Mouse (Mus musculus): Measurements from ENCODE around the gene Ly6g5c. TPM values are rescaled to one million over a fixed set of nuclear protein-coding genes. Genes with fewer than 3 reads are reported as not detected.

Ly6g5c gene
- polyA plus RNA-seq, 1 experiment from 2014 or later, result not detected

- no peak overlapping the region for H3K4me2 ChIP-seq (ENCODE audit: low read depth, low read length)
- 55% methylated on average over 3 of the region's 3 CpGs for WGBS
- H3K36me3 ChIP-seq (replicated peaks; ENCODE audit: control insufficient read depth, insufficient read depth, low read depth, low read length), result peaks cover 67% of the 10 kb centered on the region
Measured at GRCm38 (mm10) chr17:35147348-35147747, 39.3 kb downstream of the Ly6g5c start.

GRCm38 (mm10) chr17:35147922-35148639, 40.0 kb downstream of the Ly6g5c start:
- H3K9me3 ChIP-seq (replicated peaks; ENCODE audit: control insufficient read depth, low read length), result no peaks in the 10 kb centered on the region
- peaks cover 64% of the 10 kb centered on the region for H3K36me3 ChIP-seq (replicated peaks; ENCODE audit: control insufficient read depth, insufficient read depth, low read depth, low read length)
- H3K4me3 ChIP-seq (ENCODE audit: low read depth, low read length), result no peak overlapping the region
- ATAC-seq (replicated peaks; ENCODE audit: insufficient number of reproducible peaks, low FRiP score, low TSS enrichment, low read depth) (no peak), DNase-seq (ENCODE audit: low spot score) (peak; percentile 22)
- WGBS, result 69% methylated on average over 5 of the region's 5 CpGs
- H3K4me2 ChIP-seq (ENCODE audit: low read depth, low read length), result no peak overlapping the region
- H3K27ac ChIP-seq (replicated peaks; ENCODE audit: low read depth, low read length), result no peak overlapping the region
- no peak overlapping the region for H3K9ac ChIP-seq (replicated peaks; ENCODE audit: low read length)
- no peaks in the 10 kb centered on the region for H3K4me1 ChIP-seq (ENCODE audit: control insufficient read depth, insufficient read depth, low read length)
- H3K27me3 ChIP-seq (ENCODE audit: control insufficient read depth, insufficient read depth, low read length), result no peaks in the 10 kb centered on the region

More at GRCm38 (mm10) chr17:35147348-35147747, 39.3 kb downstream of the Ly6g5c start:
- Histone ChIP-seq H3K4me1 (ENCODE audit: control insufficient read depth, insufficient read depth, low read length) (no peaks in the 10 kb centered on the region), H3K9me3 (replicated peaks; ENCODE audit: control insufficient read depth, low read length) (no peaks in the 10 kb centered on the region), H3K4me3 (ENCODE audit: low read depth, low read length) (no peak overlapping the region), H3K9ac (replicated peaks; ENCODE audit: low read length) (no peak overlapping the region), H3K27ac (replicated peaks; ENCODE audit: low read depth, low read length) (no peak overlapping the region), H3K27me3 (ENCODE audit: control insufficient read depth, insufficient read depth, low read length) (no peaks in the 10 kb centered on the region)
- DNase-seq (ENCODE audit: low spot score) (no peak), ATAC-seq (replicated peaks; ENCODE audit: insufficient number of reproducible peaks, low FRiP score, low TSS enrichment, low read depth) (no peak)

DNA sequence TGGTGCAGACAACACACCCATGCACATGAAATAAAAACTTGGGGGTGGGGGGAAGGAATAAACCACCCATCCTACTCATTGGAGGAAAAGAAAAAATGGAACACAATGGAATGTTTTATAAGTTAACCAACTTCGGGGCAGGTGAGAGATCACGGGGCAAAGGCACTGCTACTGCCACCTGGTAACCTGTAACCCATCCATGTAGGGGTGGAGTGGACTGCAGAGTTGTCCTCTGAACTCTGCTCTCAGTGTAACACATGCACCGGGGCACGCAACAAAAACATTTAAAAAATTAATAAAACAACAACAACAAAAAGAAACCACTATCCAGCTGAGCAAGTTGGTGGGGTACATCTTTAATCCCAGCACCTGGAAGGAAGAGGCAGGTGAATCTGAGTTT, 44.0 kb downstream of the Ly6g5c start:
- Histone ChIP-seq H3K36me3 (replicated peaks; ENCODE audit: control insufficient read depth, insufficient read depth, low read depth, low read length) (peaks cover 73% of the 10 kb centered on the region), H3K9ac (replicated peaks; ENCODE audit: low read length) (no peak overlapping the region), H3K27ac (replicated peaks; ENCODE audit: low read depth, low read length) (no peak overlapping the region), H3K4me1 (ENCODE audit: control insufficient read depth, insufficient read depth, low read length) (0 out of 2 replicates have a peak, but pooled peaks cover 3% of the 10 kb centered on the region), H3K4me3 (ENCODE audit: low read depth, low read length) (no peak overlapping the region), H3K27me3 (ENCODE audit: control insufficient read depth, insufficient read depth, low read length) (no peaks in the 10 kb centered on the region), H3K4me2 (ENCODE audit: low read depth, low read length) (no peak overlapping the region), H3K9me3 (replicated peaks; ENCODE audit: control insufficient read depth, low read length) (no peaks in the 10 kb centered on the region)
- DNase-seq (ENCODE audit: low spot score), result no peak
- ATAC-seq (replicated peaks; ENCODE audit: insufficient number of reproducible peaks, low FRiP score, low TSS enrichment, low read depth), result no peak
- WGBS, result 97% methylated on average over 4 of the region's 4 CpGs

DNA sequence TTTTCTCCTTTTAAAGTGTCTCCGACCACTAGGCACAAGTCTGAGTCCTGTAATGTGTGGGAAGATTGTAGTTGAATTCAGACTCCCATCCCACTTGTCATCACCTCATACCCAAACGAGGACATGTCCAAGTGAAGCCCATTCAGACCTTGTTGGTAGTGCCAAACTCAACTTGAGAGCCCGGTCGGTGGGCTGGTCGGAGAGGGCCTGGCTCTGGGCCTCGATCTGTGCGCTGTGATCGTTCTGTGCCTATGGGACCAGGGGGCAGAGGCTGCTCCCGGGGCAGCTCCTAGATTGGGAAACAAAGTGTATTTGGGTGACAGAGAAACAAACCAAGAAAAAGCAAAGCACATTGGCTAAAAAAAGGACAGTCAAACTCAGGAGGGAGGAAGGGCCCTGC, 45.0 kb downstream of the Ly6g5c start:
- Histone ChIP-seq H3K4me2 (ENCODE audit: low read depth, low read length) (no peak overlapping the region), H3K36me3 (replicated peaks; ENCODE audit: control insufficient read depth, insufficient read depth, low read depth, low read length) (peaks cover 82% of the 10 kb centered on the region), H3K9ac (replicated peaks; ENCODE audit: low read length) (no peak overlapping the region), H3K4me1 (ENCODE audit: control insufficient read depth, insufficient read depth, low read length) (0 out of 2 replicates have a peak, but pooled peaks cover 3% of the 10 kb centered on the region), H3K9me3 (replicated peaks; ENCODE audit: control insufficient read depth, low read length) (no peaks in the 10 kb centered on the region), H3K27ac (replicated peaks; ENCODE audit: low read depth, low read length) (no peak overlapping the region), H3K4me3 (ENCODE audit: low read depth, low read length) (no peak overlapping the region), H3K27me3 (ENCODE audit: control insufficient read depth, insufficient read depth, low read length) (no peaks in the 10 kb centered on the region)
- ATAC-seq (replicated peaks; ENCODE audit: insufficient number of reproducible peaks, low FRiP score, low TSS enrichment, low read depth) (no peak), DNase-seq (ENCODE audit: low spot score) (no peak)
- 94% methylated on average over 9 of the region's 9 CpGs for WGBS

DNA sequence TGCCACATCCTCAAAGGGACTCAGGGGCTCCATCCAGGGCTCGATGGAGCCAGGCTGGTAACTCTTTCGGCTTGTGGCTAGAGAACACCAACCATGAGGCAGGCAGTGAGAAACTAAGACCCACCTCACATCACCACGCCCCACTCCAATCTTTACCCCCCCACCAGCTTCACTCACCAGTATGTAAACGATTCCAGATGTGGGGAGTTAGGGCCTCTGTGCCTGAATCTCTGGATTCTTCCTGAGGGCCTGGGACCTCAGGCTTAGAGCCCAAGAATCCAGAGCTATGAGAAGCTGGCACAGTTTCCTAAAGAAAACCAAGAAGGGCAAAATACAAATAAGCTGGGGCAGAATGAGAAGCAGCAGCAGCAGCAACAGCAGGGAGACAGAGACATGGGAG, 45.9 kb downstream of the Ly6g5c start:
- 0 out of 2 replicates have a peak, but pooled peaks cover 3% of the 10 kb centered on the region for H3K4me1 ChIP-seq (ENCODE audit: control insufficient read depth, insufficient read depth, low read length)
- H3K36me3 ChIP-seq (replicated peaks; ENCODE audit: control insufficient read depth, insufficient read depth, low read depth, low read length), result peaks cover 88% of the 10 kb centered on the region
- H3K9ac ChIP-seq (replicated peaks; ENCODE audit: low read length), result no peak overlapping the region
- H3K9me3 ChIP-seq (replicated peaks; ENCODE audit: control insufficient read depth, low read length), result no peaks in the 10 kb centered on the region
- H3K27ac ChIP-seq (replicated peaks; ENCODE audit: low read depth, low read length), result no peak overlapping the region
- no peak overlapping the region for H3K4me3 ChIP-seq (ENCODE audit: low read depth, low read length)
- DNase-seq (ENCODE audit: low spot score) (peak; percentile 68), ATAC-seq (replicated peaks; ENCODE audit: insufficient number of reproducible peaks, low FRiP score, low TSS enrichment, low read depth) (no peak)
- WGBS, result 61% methylated on average over 4 of the region's 4 CpGs
- no peak overlapping the region for H3K4me2 ChIP-seq (ENCODE audit: low read depth, low read length)
- H3K27me3 ChIP-seq (ENCODE audit: control insufficient read depth, insufficient read depth, low read length), result no peaks in the 10 kb centered on the region

DNA sequence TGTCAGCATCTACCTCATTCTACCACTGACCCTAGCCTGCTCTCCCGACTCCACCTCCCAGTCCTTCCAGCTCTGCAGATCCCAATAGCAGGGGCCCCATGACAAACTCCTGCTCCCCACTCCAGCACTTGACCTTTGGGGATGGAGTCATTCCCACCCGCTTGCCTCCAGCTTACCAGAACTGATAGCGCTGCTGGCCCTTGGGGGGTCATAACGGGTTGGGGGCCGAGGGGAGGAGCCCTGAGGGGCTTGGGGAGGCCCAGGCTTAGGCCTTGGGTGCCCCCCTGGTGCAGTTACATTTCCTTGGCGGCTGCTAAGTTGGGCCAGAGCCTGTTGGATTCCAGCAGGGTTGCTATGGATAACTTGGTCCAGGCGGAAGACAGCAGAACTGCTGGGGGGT, 46.5 kb downstream of the Ly6g5c start:
- ATAC-seq (replicated peaks; ENCODE audit: insufficient number of reproducible peaks, low FRiP score, low TSS enrichment, low read depth) (no peak), DNase-seq (ENCODE audit: low spot score) (no peak)
- Histone ChIP-seq H3K4me1 (ENCODE audit: control insufficient read depth, insufficient read depth, low read length) (0 out of 2 replicates have a peak, but pooled peaks cover 3% of the 10 kb centered on the region), H3K4me2 (ENCODE audit: low read depth, low read length) (no peak overlapping the region), H3K27me3 (ENCODE audit: control insufficient read depth, insufficient read depth, low read length) (no peaks in the 10 kb centered on the region), H3K36me3 (replicated peaks; ENCODE audit: control insufficient read depth, insufficient read depth, low read depth, low read length) (peaks cover 87% of the 10 kb centered on the region), H3K9me3 (replicated peaks; ENCODE audit: control insufficient read depth, low read length) (no peaks in the 10 kb centered on the region), H3K4me3 (ENCODE audit: low read depth, low read length) (no peak overlapping the region), H3K9ac (replicated peaks; ENCODE audit: low read length) (no peak overlapping the region), H3K27ac (replicated peaks; ENCODE audit: low read depth, low read length) (no peak overlapping the region)
- WGBS, result 86% methylated on average over 7 of the region's 7 CpGs

DNA sequence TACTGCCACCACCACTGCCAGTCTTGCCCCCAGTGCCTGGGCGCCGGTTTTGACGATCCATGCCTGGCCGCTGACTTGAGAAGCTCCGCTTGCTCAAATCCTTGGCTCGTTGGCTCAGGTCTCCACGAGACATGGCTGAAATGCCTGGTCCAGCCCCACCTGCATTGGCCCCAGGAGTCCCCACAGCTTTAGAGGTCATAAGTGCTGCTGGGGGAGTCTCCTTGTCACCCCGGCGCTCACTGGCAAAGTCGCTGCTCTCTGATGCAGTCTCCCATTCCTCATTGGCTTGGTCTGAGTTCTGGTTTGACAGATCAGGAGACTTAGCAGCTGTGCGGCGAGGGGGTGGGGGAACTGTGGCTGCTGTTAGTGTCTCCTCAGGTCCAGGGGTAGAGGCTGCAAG, 47.4 kb downstream of the Ly6g5c start:
- Histone ChIP-seq H3K27me3 (ENCODE audit: control insufficient read depth, insufficient read depth, low read length) (no peaks in the 10 kb centered on the region), H3K9me3 (replicated peaks; ENCODE audit: control insufficient read depth, low read length) (no peaks in the 10 kb centered on the region), H3K4me2 (ENCODE audit: low read depth, low read length) (no peak overlapping the region), H3K36me3 (replicated peaks; ENCODE audit: control insufficient read depth, insufficient read depth, low read depth, low read length) (peaks cover 87% of the 10 kb centered on the region), H3K9ac (replicated peaks; ENCODE audit: low read length) (no peak overlapping the region), H3K4me1 (ENCODE audit: control insufficient read depth, insufficient read depth, low read length) (0 out of 2 replicates have a peak, but pooled peaks cover 3% of the 10 kb centered on the region), H3K4me3 (ENCODE audit: low read depth, low read length) (no peak overlapping the region), H3K27ac (replicated peaks; ENCODE audit: low read depth, low read length) (no peak overlapping the region)
- DNase-seq (ENCODE audit: low spot score) (no peak), ATAC-seq (replicated peaks; ENCODE audit: insufficient number of reproducible peaks, low FRiP score, low TSS enrichment, low read depth) (no peak)
- WGBS, result 92% methylated on average over 12 of the region's 12 CpGs

DNA sequence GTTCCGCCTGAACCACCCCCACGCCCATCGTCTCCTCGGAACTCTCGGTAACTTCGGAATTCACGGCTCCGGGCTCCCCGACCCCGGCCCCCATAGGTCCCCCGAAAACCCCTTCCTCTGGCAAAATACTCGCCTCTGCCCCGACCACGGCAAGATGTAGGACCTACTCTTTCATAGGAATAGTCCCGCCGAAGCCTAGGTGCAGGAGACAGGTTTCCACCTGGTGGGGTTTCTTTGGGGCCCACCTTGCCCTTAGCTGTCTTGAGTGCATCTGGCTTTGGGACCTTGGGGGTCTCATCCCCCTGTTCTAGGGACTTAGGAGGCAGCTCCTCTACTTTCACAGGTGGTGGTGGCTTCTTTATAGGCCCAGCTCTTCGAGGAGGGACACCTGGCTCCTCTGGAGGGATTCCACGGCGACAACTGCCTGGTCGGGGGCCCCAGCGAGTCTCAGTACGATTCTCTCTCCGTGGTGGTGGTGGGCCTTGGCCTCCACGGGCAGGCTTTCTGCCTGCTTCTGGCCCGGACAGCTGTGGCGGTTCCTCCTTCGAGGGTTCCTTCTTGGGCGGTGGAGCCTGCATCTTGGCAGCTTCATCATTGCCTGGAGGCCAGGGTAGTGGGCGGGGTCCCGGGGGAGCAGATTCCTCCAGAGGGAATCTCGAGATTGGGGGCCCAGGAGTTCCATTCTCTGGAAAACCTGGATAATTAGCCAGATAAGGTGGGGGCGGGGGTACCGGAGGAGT, 48.6 kb downstream of the Ly6g5c start:
- ATAC-seq (replicated peaks; ENCODE audit: insufficient number of reproducible peaks, low FRiP score, low TSS enrichment, low read depth) (no peak), DNase-seq (ENCODE audit: low spot score) (no peak)
- H3K4me2 ChIP-seq (ENCODE audit: low read depth, low read length), result no peak overlapping the region
- no peaks in the 10 kb centered on the region for H3K27me3 ChIP-seq (ENCODE audit: control insufficient read depth, insufficient read depth, low read length)
- H3K36me3 ChIP-seq (replicated peaks; ENCODE audit: control insufficient read depth, insufficient read depth, low read depth, low read length), result peaks cover 89% of the 10 kb centered on the region
- H3K4me3 ChIP-seq (ENCODE audit: low read depth, low read length), result no peak overlapping the region
- H3K9ac ChIP-seq (replicated peaks; ENCODE audit: low read length), result no peak overlapping the region
- no peaks in the 10 kb centered on the region for H3K9me3 ChIP-seq (replicated peaks; ENCODE audit: control insufficient read depth, low read length)
- 91% methylated on average over 33 of the region's 33 CpGs for WGBS
- no peak overlapping the region for H3K27ac ChIP-seq (replicated peaks; ENCODE audit: low read depth, low read length)
- 0 out of 2 replicates have a peak, but pooled peaks cover 3% of the 10 kb centered on the region for H3K4me1 ChIP-seq (ENCODE audit: control insufficient read depth, insufficient read depth, low read length)
